Mouse (Mus musculus) stomach, embryonic 16.5 days (tissue): ENCODE results near the gene Srd5a2. TPM values are rescaled to one million over a fixed set of nuclear protein-coding genes. Genes with fewer than 3 reads are reported as not detected.

Source experiments
- ATAC-seq: fragments of 200-750 bp; cut with Nextera tagmentation; 2 replicates; pipeline ENCODE4 v1.8.0; 2017; ENCODE audit warnings: moderate number of reproducible peaks, moderate TSS enrichment; ENCODE audit not compliant: insufficient read depth, low FRiP score
- H3K27ac ChIP-seq: fragments of 300-500 bp; sonication (generic); 2 replicates; pipeline ENCODE4 v1.5.1; 2014; ENCODE audit warnings: low read length
- H3K27me3 ChIP-seq: fragments of 300-500 bp; sonication (generic); 2 replicates; pipeline ENCODE4 v1.6.1; 2014; ENCODE audit warnings: low read length, control low read depth, mixed read lengths; ENCODE audit not compliant: control insufficient read depth, insufficient read depth
- H3K36me3 ChIP-seq: fragments of 300-500 bp; sonication (generic); 2 replicates; pipeline ENCODE4 v1.6.1; 2014; ENCODE audit warnings: low read length; ENCODE audit not compliant: control insufficient read depth, insufficient read depth
- H3K4me1 ChIP-seq: fragments of 300-500 bp; sonication (generic); 2 replicates; pipeline ENCODE4 v1.6.1; 2014; ENCODE audit warnings: low read length, control low read depth, mixed read lengths; ENCODE audit not compliant: control insufficient read depth, insufficient read depth
- H3K4me2 ChIP-seq: fragments of 300-500 bp; sonication (generic); 2 replicates; pipeline ENCODE4 v1.6.1; 2014; ENCODE audit warnings: low read depth, low read length, mixed read lengths
- H3K4me3 ChIP-seq: fragments of 300-500 bp; sonication (generic); replicated peaks from 2 replicates; pipeline ENCODE4 v1.5.1; 2014; ENCODE audit warnings: mild to moderate bottlenecking, low read length
- H3K9ac ChIP-seq: fragments of 300-500 bp; sonication (generic); 2 replicates; pipeline ENCODE4 v1.6.1; 2014; ENCODE audit warnings: low read length
- H3K9me3 ChIP-seq: fragments of 300-500 bp; sonication (generic); replicated peaks from 2 replicates; pipeline ENCODE4 v1.6.1; 2016; ENCODE audit warnings: low read length, control low read depth; ENCODE audit not compliant: control insufficient read depth
- WGBS: fragments of 180-500 bp; shearing (Covaris S2); extraction: QIAGEN DNeasy Blood & Tissue Kit; methylation state at CpG from one replicate; pipeline ENCODE4 v1.1.7; 2014; 5-methylcytosine and 5-hydroxymethylcytosine counted together
- polyA plus RNA-seq: library from polyadenylated mRNA; unstranded; fragments of >200 nt; fragmentation: Nextera tagmentation; extraction: Ambion mirVana; gene quantifications from 2 replicates; pipeline ENCODE4 v1.2.1, GENCODE M21; 2015

The Srd5a2 gene
- polyA plus RNA-seq, 1 experiment from 2014 or later, result not detected

GRCm38 (mm10) chr17:73970361-73971027 lies 77.2 kb downstream of the Srd5a2 start:
- 0 out of 2 replicates have a peak, but pooled peaks cover 4% of the 10 kb centered on the region for H3K4me1 ChIP-seq
- no peak overlapping the region for H3K4me2 ChIP-seq
- H3K27me3 ChIP-seq, result no peaks in the 10 kb centered on the region
- no peaks in the 10 kb centered on the region for H3K9me3 ChIP-seq
- ATAC-seq, result peak; percentile 72; the same call in 1 of the 2 replicates
- H3K36me3 ChIP-seq, result no peaks in the 10 kb centered on the region
- no peak overlapping the region for H3K4me3 ChIP-seq
- H3K9ac ChIP-seq, result no peak overlapping the region
- 46% methylated on average over 3 of the region's 3 CpGs for WGBS
- no peak overlapping the region for H3K27ac ChIP-seq

Other genes starting within 250 kb of the Srd5a2 start
- 4.7 and 5.3 TPM in 2 replicates for gene Ehd3, start 243.8 kb downstream of the Srd5a2 start, polyA plus RNA-seq
- gene Xdh, start 97.7 kb downstream of the Srd5a2 start, polyA plus RNA-seq, result 8.0 and 14.7 TPM in 2 replicates
- gene Memo1, start 247.6 kb upstream of the Srd5a2 start, polyA plus RNA-seq, result 82.7 and 87.5 TPM in 2 replicates